Mouse (Mus musculus) forebrain, embryonic 14.5 days (tissue): ENCODE measurements at regions not wholly inside any gene's neighbourhood (a gene's known extent, or its start where the extent isn't known, plus 50 kb on each side); places are given as distances from the start of the nearest gene placed in this dataset.

Experiments
- ATAC-seq: fragments of 200-750 bp; cut with Nextera tagmentation; 2 replicates; pipeline ENCODE4 v1.8.0; 2017; ENCODE audit warnings: mild to moderate bottlenecking, moderate library complexity
- DNase-seq: peaks from one replicate; pipeline ENCODE4 v3.0.0-alpha.2; 2015; ENCODE audit warnings: low spot score
- H3K27ac ChIP-seq: fragments of 300-500 bp; sonication (generic); 2 replicates; pipeline ENCODE4 v1.5.1; 2014; ENCODE audit warnings: low read depth, mild to moderate bottlenecking, control low read depth, low read length, moderate library complexity
- H3K27me3 ChIP-seq: fragments of 300-500 bp; sonication (generic); replicated peaks from 2 replicates; pipeline ENCODE4 v1.6.1; 2014; ENCODE audit warnings: low read length, control low read depth, mixed read lengths; ENCODE audit not compliant: control insufficient read depth, insufficient read depth
- H3K36me3 ChIP-seq: fragments of 300-500 bp; sonication (generic); 2 replicates; pipeline ENCODE4 v1.6.1; 2014; ENCODE audit warnings: low read length, control low read depth; ENCODE audit not compliant: control insufficient read depth, insufficient read depth
- H3K4me1 ChIP-seq: fragments of 300-500 bp; sonication (generic); 2 replicates; pipeline ENCODE4 v1.6.1; 2014; ENCODE audit warnings: antibody characterized with exemption, low read length, control low read depth; ENCODE audit not compliant: control insufficient read depth, insufficient read depth
- H3K4me2 ChIP-seq: fragments of 300-500 bp; sonication (generic); 2 replicates; pipeline ENCODE4 v1.6.1; 2014; ENCODE audit warnings: mild to moderate bottlenecking, control low read depth, low read length
- H3K4me3 ChIP-seq: fragments of 300-500 bp; sonication (generic); 2 replicates; pipeline ENCODE4 v1.5.1; 2014; ENCODE audit warnings: low read depth, low read length, control low read depth
- H3K9ac ChIP-seq: fragments of 300-500 bp; sonication (generic); 2 replicates; pipeline ENCODE4 v1.6.1; 2014; ENCODE audit warnings: mild to moderate bottlenecking, low read length, control low read depth, moderate library complexity
- H3K9me3 ChIP-seq: fragments of 300-500 bp; sonication (generic); replicated peaks from 2 replicates; pipeline ENCODE4 v1.6.1; 2016; ENCODE audit warnings: low read length, control low read depth, mixed read lengths; ENCODE audit not compliant: control insufficient read depth
- WGBS: fragments of 180-500 bp; shearing (Covaris S2); extraction: QIAGEN DNeasy Blood & Tissue Kit; methylation state at CpG from one replicate; pipeline ENCODE4 v1.1.7; 2014; 5-methylcytosine and 5-hydroxymethylcytosine counted together

DNA sequence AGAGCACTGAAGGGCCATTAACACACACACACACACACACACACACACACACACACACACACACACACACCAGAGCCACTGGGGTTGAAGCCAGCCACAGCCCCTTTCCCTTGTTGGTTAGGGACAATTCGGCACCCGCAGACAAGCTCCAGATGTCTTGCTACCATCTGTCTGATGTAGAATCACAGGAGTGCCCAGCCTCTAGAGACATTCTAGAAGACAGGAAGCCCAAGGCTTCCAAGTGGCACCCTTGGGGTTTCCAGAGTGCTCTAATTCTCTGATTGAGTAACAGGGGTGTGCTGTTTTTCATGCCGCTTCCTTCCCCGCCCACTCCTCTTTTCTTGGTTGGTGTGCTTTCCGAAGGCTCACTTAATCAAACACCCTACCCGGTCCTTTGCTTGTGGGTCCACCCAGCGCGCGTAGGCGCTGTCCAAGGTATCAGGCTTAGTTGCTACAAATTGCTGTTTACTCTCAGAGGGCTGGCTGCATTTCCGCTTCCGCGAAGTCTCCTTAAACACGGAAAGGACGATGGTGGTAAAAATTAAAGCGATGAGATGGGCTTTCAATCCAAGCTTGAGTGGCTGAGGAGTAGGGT lies 59.5 kb upstream of the Zbtb18 start:
- DNase-seq, result peak; percentile 27
- H3K36me3 ChIP-seq, result no peaks in the 10 kb centered on the region
- peak; percentile 23; the same call in 1 of the 2 replicates for ATAC-seq
- WGBS, result 17% methylated on average over 16 of the region's 16 CpGs
- H3K4me3 ChIP-seq, result no peak overlapping the region
- H3K27me3 ChIP-seq, result no peaks in the 10 kb centered on the region
- no peaks in the 10 kb centered on the region for H3K9me3 ChIP-seq
- H3K27ac ChIP-seq, result no peak overlapping the region
- no peak overlapping the region for H3K4me2 ChIP-seq
- H3K4me1 ChIP-seq, result 0 out of 2 replicates have a peak, but pooled peaks cover 3% of the 10 kb centered on the region
- H3K9ac ChIP-seq, result no peak overlapping the region

DNA sequence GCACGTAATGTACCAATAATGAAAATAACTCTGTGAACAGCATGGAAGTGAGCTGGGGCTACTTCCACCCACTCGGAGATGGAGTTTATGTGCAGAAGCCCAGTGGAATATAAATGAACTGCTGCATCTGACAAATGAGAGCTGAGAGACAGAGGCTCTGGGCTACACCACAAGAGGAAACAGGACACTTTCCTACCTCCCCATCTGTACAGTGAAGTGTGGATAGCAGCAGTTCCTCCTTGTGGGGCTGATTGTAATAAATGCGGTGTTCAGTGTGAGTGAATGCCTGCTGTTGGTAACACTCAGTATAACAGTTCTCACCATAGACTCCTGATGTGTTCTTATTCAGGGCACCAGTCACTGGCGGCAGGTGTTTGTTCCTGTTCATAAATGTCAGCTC lies 60.0 kb upstream of the Zbtb18 start:
- H3K4me2 ChIP-seq, result no peak overlapping the region
- DNase-seq (peak; percentile 14), ATAC-seq (peak; percentile 60; the same call in 1 of the 2 replicates)
- 0 out of 2 replicates have a peak, but pooled peaks cover 3% of the 10 kb centered on the region for H3K4me1 ChIP-seq
- no peaks in the 10 kb centered on the region for H3K9me3 ChIP-seq
- H3K4me3 ChIP-seq, result no peak overlapping the region
- H3K27ac ChIP-seq, result no peak overlapping the region
- WGBS, result 72% methylated on average over 4 of the region's 4 CpGs
- no peaks in the 10 kb centered on the region for H3K27me3 ChIP-seq
- no peak overlapping the region for H3K9ac ChIP-seq
- no peaks in the 10 kb centered on the region for H3K36me3 ChIP-seq

DNA sequence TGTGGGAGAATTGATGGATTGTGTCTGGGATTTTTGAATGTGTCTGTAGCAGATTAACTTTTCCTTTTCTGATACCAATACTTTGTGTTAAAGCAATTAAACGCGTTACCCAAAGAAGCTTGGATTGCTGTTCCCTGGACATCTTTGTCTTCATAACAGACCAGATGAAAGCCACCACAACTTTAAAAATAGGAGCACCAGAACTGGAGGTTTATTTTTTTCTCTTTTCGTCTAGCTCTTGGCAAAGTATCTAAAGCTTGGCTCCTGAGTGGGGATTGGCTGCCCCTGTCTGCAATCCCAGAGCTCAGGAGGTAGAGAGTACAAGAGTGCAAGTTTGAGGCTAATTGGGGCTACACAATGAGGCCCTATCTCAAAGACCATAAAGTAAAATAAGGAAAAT lies 64.0 kb upstream of the Zbtb18 start:
- ATAC-seq, result no peak
- no peak for DNase-seq
- Histone ChIP-seq H3K9me3 (no peaks in the 10 kb centered on the region), H3K4me1 (peaks cover 13% of the 10 kb centered on the region), H3K36me3 (no peaks in the 10 kb centered on the region), H3K27me3 (no peaks in the 10 kb centered on the region), H3K27ac (no peak overlapping the region), H3K9ac (no peak overlapping the region), H3K4me2 (no peak overlapping the region), H3K4me3 (no peak overlapping the region)
- 63% methylated on average over 3 of the region's 3 CpGs for WGBS

DNA sequence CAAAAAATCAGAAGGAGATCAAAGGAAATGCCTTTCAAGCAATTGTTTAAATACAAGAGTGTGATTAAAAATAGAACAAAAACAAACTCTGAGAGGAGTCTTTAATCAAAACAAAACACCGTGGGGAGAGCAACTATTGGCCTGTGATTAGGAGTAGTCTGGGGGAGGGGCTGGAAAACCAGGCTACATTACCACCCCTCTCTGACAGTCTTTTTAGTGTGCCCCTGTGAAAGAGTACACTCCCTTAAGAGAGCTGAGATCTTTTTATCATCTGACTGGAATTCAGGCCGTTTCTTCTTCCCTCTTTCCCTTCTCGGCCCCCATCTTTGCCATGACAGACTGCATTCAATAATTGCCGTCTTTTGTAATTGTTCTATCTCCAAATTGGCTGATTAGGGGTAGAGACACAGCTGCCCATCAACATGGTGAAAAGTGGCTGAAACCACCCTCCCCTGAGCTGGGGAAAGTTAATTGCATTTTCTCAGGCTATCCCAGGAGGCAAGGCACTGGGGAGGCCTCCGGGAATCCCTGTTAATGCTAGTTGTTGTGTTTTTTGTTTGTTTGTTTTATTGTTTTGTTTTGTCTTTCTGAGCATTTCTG lies 68.8 kb upstream of the Zbtb18 start:
- Histone ChIP-seq H3K27ac (peak overlapping the region; percentile 52; the same call in 1 of the 2 replicates), H3K4me2 (0 out of 2 replicates have a peak overlapping the region, but pooled peaks have one; percentile 2), H3K4me3 (no peak overlapping the region), H3K36me3 (no peaks in the 10 kb centered on the region), H3K27me3 (no peaks in the 10 kb centered on the region), H3K9me3 (no peaks in the 10 kb centered on the region), H3K9ac (no peak overlapping the region), H3K4me1 (peaks cover 17% of the 10 kb centered on the region)
- DNase-seq (peak; percentile 71), ATAC-seq (peak; percentile 86)
- WGBS, result 0% methylated on average over 5 of the region's 5 CpGs

DNA sequence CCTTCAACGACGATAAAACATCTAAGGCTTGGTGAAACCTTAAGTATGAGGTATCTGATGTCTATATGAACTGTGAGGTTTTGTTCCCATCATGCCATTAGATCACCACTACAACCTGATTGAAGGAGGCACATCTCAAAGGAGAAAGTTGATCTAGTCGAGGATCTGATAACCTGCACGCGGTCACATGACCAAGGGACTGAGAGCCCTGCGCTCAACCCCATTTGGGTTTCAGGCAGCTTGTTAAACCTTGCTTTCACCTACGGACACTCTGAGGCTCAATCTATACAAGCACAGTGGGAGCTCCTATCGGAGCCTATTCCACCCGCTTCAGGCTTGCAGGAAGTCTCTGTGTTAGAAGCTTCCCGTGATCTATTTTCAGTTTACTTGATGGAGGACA lies 70.1 kb upstream of the Zbtb18 start:
- DNase-seq (peak; percentile 9), ATAC-seq (no peak)
- WGBS, result 56% methylated on average over 10 of the region's 10 CpGs
- no peaks in the 10 kb centered on the region for H3K9me3 ChIP-seq
- no peak overlapping the region for H3K9ac ChIP-seq
- no peaks in the 10 kb centered on the region for H3K27me3 ChIP-seq
- no peak overlapping the region for H3K27ac ChIP-seq
- H3K4me3 ChIP-seq, result no peak overlapping the region
- no peak overlapping the region for H3K4me2 ChIP-seq
- H3K36me3 ChIP-seq, result no peaks in the 10 kb centered on the region
- peaks cover 14% of the 10 kb centered on the region for H3K4me1 ChIP-seq

DNA sequence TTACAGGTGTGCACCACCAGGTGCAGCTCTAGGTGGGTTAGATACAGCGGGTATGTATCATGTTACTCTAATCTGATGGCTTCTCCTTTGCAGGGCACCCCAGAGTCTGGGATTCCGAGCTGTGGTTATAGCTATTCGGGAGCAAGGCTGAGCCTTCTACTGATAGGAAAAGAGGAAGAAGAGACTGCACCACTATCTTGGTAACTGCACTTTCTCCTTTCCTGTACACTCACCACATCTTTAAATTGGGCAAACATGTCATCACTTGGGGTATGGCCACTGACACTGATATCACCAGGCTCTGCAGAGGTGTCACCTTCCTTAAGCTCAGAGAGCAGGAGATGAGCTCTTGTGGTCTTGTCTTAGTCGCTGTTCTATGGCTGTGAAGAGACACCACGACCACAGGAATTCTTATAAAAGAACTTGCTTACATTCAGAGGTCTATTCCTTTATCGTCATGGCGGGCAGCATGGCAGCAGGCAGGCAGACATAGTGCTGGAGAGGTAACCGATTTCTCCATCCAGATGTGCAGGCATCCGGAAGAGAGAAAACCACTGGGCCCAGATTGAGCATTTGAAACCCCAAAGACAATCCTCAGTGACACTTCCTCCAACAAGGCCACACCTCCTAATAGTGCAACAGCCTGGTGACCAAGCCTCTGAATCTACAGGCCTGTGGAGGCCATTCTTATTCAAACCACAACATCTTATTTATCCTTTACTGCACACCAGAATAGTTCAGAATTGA lies 74.1 kb upstream of the Zbtb18 start:
- WGBS, result 88% methylated on average over 9 of the region's 9 CpGs

DNA sequence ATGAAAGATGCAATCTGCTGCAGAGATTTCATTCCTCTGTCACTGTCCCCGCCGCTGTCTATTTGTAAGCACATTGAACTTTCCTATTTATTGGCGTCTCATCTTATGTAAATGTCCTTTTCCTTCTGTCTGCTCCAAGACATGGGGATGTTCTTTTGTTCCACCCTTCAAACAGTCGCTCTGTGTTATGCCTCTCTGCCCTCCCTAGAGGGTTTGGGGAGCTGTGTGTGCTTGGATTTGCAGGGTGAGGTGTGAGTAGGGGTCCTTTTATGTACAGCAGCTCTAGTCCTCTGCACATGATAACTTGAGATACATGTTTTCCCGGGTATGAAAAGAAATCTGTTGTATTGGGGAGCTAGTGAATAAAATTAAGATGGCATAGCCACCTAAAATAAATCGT lies 75.2 kb upstream of the Zbtb18 start:
- no peaks in the 10 kb centered on the region for H3K27me3 ChIP-seq
- no peak overlapping the region for H3K4me3 ChIP-seq
- no peak overlapping the region for H3K27ac ChIP-seq
- 46% methylated on average over 6 of the region's 6 CpGs for WGBS
- 0 out of 2 replicates have a peak, but pooled peaks cover 4% of the 10 kb centered on the region for H3K4me1 ChIP-seq
- ATAC-seq (peak; percentile 65), DNase-seq (peak; percentile 20)
- H3K9ac ChIP-seq, result no peak overlapping the region
- H3K36me3 ChIP-seq, result no peaks in the 10 kb centered on the region
- H3K9me3 ChIP-seq, result no peaks in the 10 kb centered on the region
- no peak overlapping the region for H3K4me2 ChIP-seq

More for the DNA sequence above, 74.1 kb upstream of the Zbtb18 start:
- H3K4me2 ChIP-seq, result no peak overlapping the region
- H3K27ac ChIP-seq, result no peak overlapping the region
- H3K9me3 ChIP-seq, result no peaks in the 10 kb centered on the region
- H3K9ac ChIP-seq, result no peak overlapping the region
- H3K4me3 ChIP-seq, result no peak overlapping the region
- peaks cover 8% of the 10 kb centered on the region; the same call in 1 of the 2 replicates for H3K4me1 ChIP-seq
- ATAC-seq (no peak), DNase-seq (no peak)
- no peaks in the 10 kb centered on the region for H3K36me3 ChIP-seq
- no peaks in the 10 kb centered on the region for H3K27me3 ChIP-seq

DNA sequence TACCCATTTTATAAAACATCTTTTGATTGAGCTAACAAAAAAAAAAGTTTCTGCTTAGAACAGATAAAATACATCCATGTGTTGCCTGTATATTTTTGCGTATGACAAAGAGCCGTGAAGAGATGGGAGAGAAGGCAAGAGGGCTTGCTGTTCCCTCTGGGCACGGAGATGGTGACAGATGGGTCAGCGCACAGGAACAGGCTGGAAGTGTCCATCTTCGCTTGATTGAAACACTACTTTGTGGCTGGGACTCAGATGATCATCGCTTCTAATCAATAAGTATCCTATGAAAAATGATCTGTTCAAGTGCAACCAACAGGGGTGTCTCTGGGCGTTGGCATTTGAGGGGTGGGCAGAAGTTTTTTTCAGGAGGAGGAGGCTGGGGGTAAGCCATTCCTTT lies 75.7 kb upstream of the Zbtb18 start:
- ATAC-seq, result peak; percentile 64
- H3K4me3 ChIP-seq, result no peak overlapping the region
- H3K36me3 ChIP-seq, result no peaks in the 10 kb centered on the region
- H3K27ac ChIP-seq, result no peak overlapping the region
- 0 out of 2 replicates have a peak, but pooled peaks cover 4% of the 10 kb centered on the region for H3K4me1 ChIP-seq
- H3K9me3 ChIP-seq, result no peaks in the 10 kb centered on the region
- WGBS, result 72% methylated on average over 7 of the region's 7 CpGs
- no peak overlapping the region for H3K9ac ChIP-seq
- no peaks in the 10 kb centered on the region for H3K27me3 ChIP-seq
- no peak overlapping the region for H3K4me2 ChIP-seq
- DNase-seq, result peak; percentile 16

DNA sequence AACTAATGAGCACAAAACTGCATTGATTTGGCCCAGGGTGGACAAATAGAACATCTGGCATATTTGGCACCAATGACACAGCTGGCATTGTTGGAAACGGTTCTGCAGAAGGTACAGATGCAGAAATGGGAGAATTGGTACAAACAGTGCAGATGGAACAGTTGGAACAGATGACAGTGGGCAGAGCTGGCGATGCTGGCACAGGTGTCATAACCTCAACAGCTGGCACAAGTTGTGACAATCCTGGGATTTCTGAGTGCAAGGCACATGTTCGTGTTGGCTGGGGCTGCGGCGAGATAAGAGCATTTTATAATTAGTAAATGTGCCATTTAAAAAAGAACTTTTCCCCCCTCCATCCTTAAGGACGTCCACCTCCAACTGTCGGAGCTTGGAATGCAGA lies 77.8 kb upstream of the Zbtb18 start:
- H3K9me3 ChIP-seq, result no peaks in the 10 kb centered on the region
- ATAC-seq, result no peak
- no peaks in the 10 kb centered on the region for H3K27me3 ChIP-seq
- DNase-seq, result peak; percentile 14
- no peak overlapping the region for H3K4me3 ChIP-seq
- no peak overlapping the region for H3K27ac ChIP-seq
- H3K36me3 ChIP-seq, result no peaks in the 10 kb centered on the region
- no peak overlapping the region for H3K9ac ChIP-seq
- H3K4me2 ChIP-seq, result no peak overlapping the region
- H3K4me1 ChIP-seq, result 0 out of 2 replicates have a peak, but pooled peaks cover 4% of the 10 kb centered on the region
- WGBS, result 70% methylated on average over 7 of the region's 7 CpGs
